Mouse (Mus musculus) small intestine, adult 2 months (tissue): Measurements from ENCODE around the gene Ap2b1.
A peak's percentile ranks its signal among the peaks of the same experiment; 100 is the strongest.

Experiments used
- CTCF ChIP-seq: fragments of 200-500 bp; IDR thresholded peaks from 2 replicates; pipeline ENCODE4 v1.5.1; 2012; ENCODE audit warnings: low read depth, mild to moderate bottlenecking, control low read depth, inconsistent platforms, low read length, moderate library complexity, mixed read lengths; ENCODE audit not compliant: insufficient replicate concordance, insufficient read length; ENCODE audit errors: extremely low read depth
- POLR2A ChIP-seq: fragments of 200-500 bp; IDR thresholded peaks from 2 replicates; pipeline ENCODE4 v1.6.1; 2012; ENCODE audit warnings: low read depth, mild to moderate bottlenecking, control low read depth, inconsistent platforms, low read length, moderate library complexity

DNA sequence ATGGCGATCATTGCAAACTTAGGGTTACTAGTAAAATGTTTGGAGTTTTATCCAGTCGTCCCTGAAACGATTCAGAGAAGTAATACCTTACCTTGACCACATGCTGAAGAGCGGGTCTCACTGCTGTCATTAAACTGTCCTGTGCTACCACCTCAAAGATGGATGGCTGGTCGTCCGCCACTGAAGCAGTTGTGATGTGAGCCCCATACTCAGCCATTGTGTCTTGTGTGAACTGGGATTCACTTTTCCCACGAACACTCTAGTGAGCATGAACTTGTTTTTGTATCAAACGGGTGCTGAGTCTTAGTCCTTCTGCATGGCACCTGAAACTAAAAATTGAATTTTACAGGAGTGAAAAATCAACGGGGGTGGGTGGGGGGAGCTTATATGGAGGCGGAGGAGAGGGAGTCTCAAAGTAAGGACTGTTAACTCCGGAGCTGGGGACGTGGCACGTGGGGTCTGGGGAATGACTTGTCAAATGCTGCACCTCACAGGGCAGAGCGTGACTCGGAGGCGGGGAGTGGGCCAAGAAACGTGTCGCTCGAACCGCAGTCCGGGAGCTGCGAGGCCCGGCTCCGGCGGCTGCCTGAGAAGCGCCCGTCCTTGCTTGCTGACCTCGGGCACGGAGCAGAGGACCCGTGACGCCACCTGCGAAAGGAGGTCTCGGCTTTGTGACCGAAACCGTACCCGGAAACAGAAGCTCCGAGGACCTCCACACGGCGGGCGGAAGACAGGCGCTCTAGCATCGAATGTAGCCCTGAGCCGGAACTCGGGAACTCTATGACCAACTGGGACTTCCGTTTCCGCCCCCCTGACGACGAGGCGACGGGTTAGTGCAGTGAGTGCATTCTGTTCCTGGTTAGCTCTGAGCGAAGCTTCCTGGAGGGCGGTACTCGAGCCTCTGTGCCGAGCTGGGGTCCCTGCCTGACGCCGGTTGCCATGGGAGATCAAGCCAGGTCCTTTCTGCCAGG, at the start of gene Ap2b1:
- TF ChIP-seq POLR2A = peak; percentile 78
- no peak for TF ChIP-seq CTCF
